Mouse (Mus musculus) left cerebral cortex, adult 18-20 months (tissue): ENCODE measurements around the gene Trim31. TPM values are rescaled to one million over a fixed set of nuclear protein-coding genes. Genes with fewer than 3 reads are reported as not detected.

Source experiments
- DNase-seq, 2 experiments: peaks; one replicate each; pipeline ENCODE4 v3.0.0; 2021 to 2022; ENCODE audit warnings: low spot score in 2 of 2, mixed read lengths in 1 of 2
- total RNA-seq, 2 experiments: library from RNA; stranded (reverse); gene quantifications; 2 replicates each; pipeline ENCODE4 v1.2.3; 2021

Trim31 gene
- total RNA-seq, 2 experiments from 2014 or later: not detected

GRCm38 (mm10) chr17:36893387-36893786 is 4.5 kb upstream of the Trim31 start:
- no peak for DNase-seq

- peak; percentile 21 to 60 for DNase-seq
These were observed 1.3 kb upstream of the Trim31 start for GRCm38 (mm10) chr17:36896583-36896982.

- DNase-seq: no peak
These were observed 853 bp upstream of the Trim31 start for GRCm38 (mm10) chr17:36897065-36897464.

GRCm38 (mm10) chr17:36899376-36899775 is 1.5 kb downstream of the Trim31 start:
- no peak for DNase-seq

- DNase-seq: peak; percentile 10 to 57
These were observed 2.1 kb downstream of the Trim31 start for GRCm38 (mm10) chr17:36900001-36900400.

- no peak for DNase-seq
These were observed 2.8 kb downstream of the Trim31 start for GRCm38 (mm10) chr17:36900691-36901090.

GRCm38 (mm10) chr17:36903651-36904050 is 5.7 kb downstream of the Trim31 start:
- DNase-seq: no peak

- DNase-seq: no peak
These were observed 10.3 kb downstream of the Trim31 start for GRCm38 (mm10) chr17:36908235-36908634.

- no peak for DNase-seq
These were observed 11.9 kb downstream of the Trim31 start for GRCm38 (mm10) chr17:36909802-36910201.

GRCm38 (mm10) chr17:36912031-36912430 is 14.1 kb downstream of the Trim31 start:
- no peak for DNase-seq

GRCm38 (mm10) chr17:36914108-36914507 is 16.2 kb downstream of the Trim31 start:
- peak; percentile 82 to 89 for DNase-seq

- DNase-seq: peak; percentile 51 to 73
These were observed 17.2 kb downstream of the Trim31 start for GRCm38 (mm10) chr17:36915076-36915475.

GRCm38 (mm10) chr17:36920239-36920638 is 22.3 kb downstream of the Trim31 start:
- no peak for DNase-seq

GRCm38 (mm10) chr17:36922715-36923114 is 24.8 kb downstream of the Trim31 start:
- DNase-seq: no peak

GRCm38 (mm10) chr17:36923491-36923890 is 25.6 kb downstream of the Trim31 start:
- DNase-seq: no peak

GRCm38 (mm10) chr17:36927496-36928120 is 29.7 kb downstream of the Trim31 start:
- DNase-seq: no peak

GRCm38 (mm10) chr17:36929236-36929932 is 31.5 kb downstream of the Trim31 start:
- DNase-seq: peak in 1 of 2 experiments; percentile 19

GRCm38 (mm10) chr17:36930233-36930632 is 32.3 kb downstream of the Trim31 start:
- peak in 1 of 2 experiments; percentile 24 for DNase-seq

- peak in 1 of 2 experiments; percentile 19 for DNase-seq
These were observed 33.2 kb downstream of the Trim31 start for GRCm38 (mm10) chr17:36931130-36931529.

GRCm38 (mm10) chr17:36931806-36932205 is 33.9 kb downstream of the Trim31 start:
- no peak for DNase-seq

GRCm38 (mm10) chr17:36938056-36938455 is 40.1 kb downstream of the Trim31 start:
- no peak for DNase-seq

GRCm38 (mm10) chr17:36942391-36942790 is 44.5 kb downstream of the Trim31 start:
- DNase-seq: peak; percentile 73 to 78
